Mouse (Mus musculus): Measurements from ENCODE around the gene Nipsnap3a. TPM values are rescaled to one million over a fixed set of nuclear protein-coding genes. Genes with fewer than 3 reads are reported as not detected.
A peak's percentile ranks its signal among the peaks of the same experiment; 100 is the strongest.

Nipsnap3a gene
- polyA plus RNA-seq, 1 experiment from 2014 or later = not detected

DNA sequence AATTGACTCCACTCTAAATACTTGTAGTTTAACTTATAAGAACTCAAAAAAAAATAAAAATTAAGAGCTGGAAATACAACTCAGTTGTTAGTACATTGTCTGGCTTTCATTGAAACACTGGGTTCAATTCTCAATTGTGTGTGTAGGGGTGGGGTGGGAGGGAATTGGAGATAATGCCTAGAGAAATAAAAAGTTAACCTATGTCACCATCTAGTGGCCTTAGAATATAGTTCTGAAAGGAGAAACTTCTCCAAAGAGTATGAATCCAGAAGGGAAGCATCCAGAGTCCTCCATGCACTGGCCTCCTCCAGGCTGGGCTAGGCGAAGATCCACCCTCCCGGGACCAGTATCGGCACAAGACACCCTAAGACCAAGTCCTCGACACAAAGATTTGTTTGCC is 20.1 kb downstream of the Nipsnap3a start:
- Histone ChIP-seq H3K27ac (ENCODE audit: low read length) (no peak overlapping the region), H3K36me3 (ENCODE audit: control insufficient read depth, insufficient read depth, low read length) (no peaks in the 10 kb centered on the region), H3K27me3 (ENCODE audit: control insufficient read depth, insufficient read depth, low read length) (no peaks in the 10 kb centered on the region), H3K4me2 (replicated peaks; ENCODE audit: low read depth, low read length) (no peak overlapping the region), H3K4me3 (ENCODE audit: low read depth, low read length) (no peak overlapping the region), H3K9ac (replicated peaks; ENCODE audit: low read depth, low read length) (no peak overlapping the region), H3K9me3 (ENCODE audit: control insufficient read depth, low read depth, low read length) (no peaks in the 10 kb centered on the region), H3K4me1 (ENCODE audit: control insufficient read depth, insufficient read depth, low read length) (0 out of 2 replicates have a peak, but pooled peaks cover 4% of the 10 kb centered on the region)
- WGBS = 77% methylated on average over 4 of the region's 4 CpGs
- ATAC-seq (ENCODE audit: insufficient number of reproducible peaks, insufficient read depth, low FRiP score, low read depth) = no peak

DNA sequence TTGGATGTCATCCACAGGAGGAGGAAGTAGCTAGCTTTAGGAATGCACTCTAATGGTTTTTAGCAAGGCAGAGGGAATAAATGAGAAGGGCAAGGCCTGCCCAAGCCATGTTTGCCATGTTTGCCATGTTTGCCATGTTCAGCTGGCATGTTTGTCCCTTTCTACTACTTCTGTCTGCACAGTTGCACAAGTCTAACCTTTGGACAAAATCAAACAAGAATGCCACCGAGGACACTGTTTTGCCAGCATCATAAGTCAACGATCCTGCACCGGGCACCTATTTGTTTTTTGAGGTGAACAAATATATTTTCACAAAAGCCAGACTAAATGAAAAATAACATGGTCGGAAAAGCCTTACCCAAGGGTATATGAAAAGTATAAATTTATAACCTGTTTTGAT is 20.8 kb downstream of the Nipsnap3a start:
- Histone ChIP-seq H3K9me3 (ENCODE audit: control insufficient read depth, low read depth, low read length) (no peaks in the 10 kb centered on the region), H3K27me3 (ENCODE audit: control insufficient read depth, insufficient read depth, low read length) (no peaks in the 10 kb centered on the region), H3K9ac (replicated peaks; ENCODE audit: low read depth, low read length) (no peak overlapping the region), H3K4me1 (ENCODE audit: control insufficient read depth, insufficient read depth, low read length) (0 out of 2 replicates have a peak, but pooled peaks cover 4% of the 10 kb centered on the region), H3K27ac (ENCODE audit: low read length) (no peak overlapping the region), H3K36me3 (ENCODE audit: control insufficient read depth, insufficient read depth, low read length) (no peaks in the 10 kb centered on the region), H3K4me2 (replicated peaks; ENCODE audit: low read depth, low read length) (no peak overlapping the region), H3K4me3 (ENCODE audit: low read depth, low read length) (no peak overlapping the region)
- 71% methylated on average over 4 of the region's 4 CpGs for WGBS
- no peak for ATAC-seq (ENCODE audit: insufficient number of reproducible peaks, insufficient read depth, low FRiP score, low read depth)

DNA sequence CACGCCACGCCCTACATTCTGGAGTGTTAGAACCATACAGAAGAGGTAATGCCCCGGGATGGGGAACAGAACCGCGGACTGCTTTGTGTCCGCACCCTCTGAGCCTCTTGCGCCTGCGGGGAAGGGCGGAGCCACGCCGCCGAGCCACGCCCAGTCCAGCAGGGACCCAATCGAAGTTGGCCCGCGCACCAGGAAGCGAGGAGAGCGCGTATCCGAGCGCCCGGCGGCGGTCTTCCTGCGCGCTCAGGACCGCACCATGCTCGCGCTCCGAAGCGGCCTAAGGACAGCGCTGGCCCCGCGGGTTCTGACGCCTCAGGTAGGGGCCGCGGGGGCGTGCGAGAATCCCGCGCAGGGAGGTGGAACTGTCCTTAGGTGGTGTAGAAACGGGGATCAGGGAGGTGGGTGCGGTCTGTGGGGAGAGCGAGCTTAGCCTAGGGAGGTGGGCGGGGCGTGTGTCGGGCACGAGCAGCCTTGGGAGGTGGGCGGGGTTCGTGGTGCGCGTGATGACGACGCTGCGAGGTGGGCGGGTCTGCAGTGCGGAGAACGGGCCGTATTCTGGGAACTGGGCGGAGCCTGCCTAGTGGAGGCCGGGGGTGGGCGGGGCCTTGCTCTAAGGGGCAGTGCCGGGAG is 22.8 kb downstream of the Nipsnap3a start, which contains the start of gene Nipsnap3b:
TSS of gene Nipsnap3b (plus strand) at position 149 of the 630 bp plus-strand sequence.
- Histone ChIP-seq H3K9me3 (ENCODE audit: control insufficient read depth, low read depth, low read length) (no peaks in the 10 kb centered on the region; the same call in 1 of the 2 replicates), H3K4me2 (replicated peaks; ENCODE audit: low read depth, low read length) (peak within 1 kb of the TSS; percentile 57), H3K36me3 (ENCODE audit: control insufficient read depth, insufficient read depth, low read length) (peaks cover 9% of the 10 kb centered on the region), H3K27me3 (ENCODE audit: control insufficient read depth, insufficient read depth, low read length) (no peaks in the 10 kb centered on the region), H3K4me3 (ENCODE audit: low read depth, low read length) (peak within 1 kb of the TSS; percentile 62), H3K4me1 (ENCODE audit: control insufficient read depth, insufficient read depth, low read length) (0 out of 2 replicates have a peak, but pooled peaks cover 4% of the 10 kb centered on the region), H3K9ac (replicated peaks; ENCODE audit: low read depth, low read length) (peak within 1 kb of the TSS; percentile 43), H3K27ac (ENCODE audit: low read length) (peak within 1 kb of the TSS; percentile 13; the same call in 1 of the 2 replicates)
- WGBS = under 1% methylated on average over 63 of the region's 63 CpGs
- ATAC-seq (ENCODE audit: insufficient number of reproducible peaks, insufficient read depth, low FRiP score, low read depth) = peak; percentile 97

- WGBS = 86% methylated on average over 7 of the region's 7 CpGs
- Histone ChIP-seq H3K4me3 (ENCODE audit: low read depth, low read length) (no peak overlapping the region), H3K4me2 (replicated peaks; ENCODE audit: low read depth, low read length) (no peak overlapping the region), H3K9ac (replicated peaks; ENCODE audit: low read depth, low read length) (no peak overlapping the region), H3K4me1 (ENCODE audit: control insufficient read depth, insufficient read depth, low read length) (0 out of 2 replicates have a peak, but pooled peaks cover 4% of the 10 kb centered on the region), H3K36me3 (ENCODE audit: control insufficient read depth, insufficient read depth, low read length) (peaks cover 16% of the 10 kb centered on the region), H3K27ac (ENCODE audit: low read length) (no peak overlapping the region), H3K9me3 (ENCODE audit: control insufficient read depth, low read depth, low read length) (no peaks in the 10 kb centered on the region; the same call in 1 of the 2 replicates), H3K27me3 (ENCODE audit: control insufficient read depth, insufficient read depth, low read length) (no peaks in the 10 kb centered on the region)
- no peak for ATAC-seq (ENCODE audit: insufficient number of reproducible peaks, insufficient read depth, low FRiP score, low read depth)
Measured at GRCm38 (mm10) chr4:53014421-53014820, 25.3 kb downstream of the Nipsnap3a start.

GRCm38 (mm10) chr4:53015024-53015423 is 26.0 kb downstream of the Nipsnap3a start:
- Histone ChIP-seq H3K36me3 (ENCODE audit: control insufficient read depth, insufficient read depth, low read length) (peaks cover 20% of the 10 kb centered on the region), H3K27ac (ENCODE audit: low read length) (no peak overlapping the region), H3K4me2 (replicated peaks; ENCODE audit: low read depth, low read length) (no peak overlapping the region), H3K9ac (replicated peaks; ENCODE audit: low read depth, low read length) (no peak overlapping the region), H3K4me1 (ENCODE audit: control insufficient read depth, insufficient read depth, low read length) (0 out of 2 replicates have a peak, but pooled peaks cover 4% of the 10 kb centered on the region), H3K9me3 (ENCODE audit: control insufficient read depth, low read depth, low read length) (no peaks in the 10 kb centered on the region; the same call in 1 of the 2 replicates), H3K27me3 (ENCODE audit: control insufficient read depth, insufficient read depth, low read length) (no peaks in the 10 kb centered on the region), H3K4me3 (ENCODE audit: low read depth, low read length) (no peak overlapping the region)
- 96% methylated on average over 3 of the region's 3 CpGs for WGBS
- ATAC-seq (ENCODE audit: insufficient number of reproducible peaks, insufficient read depth, low FRiP score, low read depth) = no peak

- Histone ChIP-seq H3K4me1 (ENCODE audit: control insufficient read depth, insufficient read depth, low read length) (no peaks in the 10 kb centered on the region), H3K27me3 (ENCODE audit: control insufficient read depth, insufficient read depth, low read length) (no peaks in the 10 kb centered on the region), H3K36me3 (ENCODE audit: control insufficient read depth, insufficient read depth, low read length) (peaks cover 43% of the 10 kb centered on the region), H3K27ac (ENCODE audit: low read length) (no peak overlapping the region), H3K4me2 (replicated peaks; ENCODE audit: low read depth, low read length) (no peak overlapping the region), H3K9me3 (ENCODE audit: control insufficient read depth, low read depth, low read length) (no peaks in the 10 kb centered on the region; the same call in 1 of the 2 replicates), H3K9ac (replicated peaks; ENCODE audit: low read depth, low read length) (no peak overlapping the region), H3K4me3 (ENCODE audit: low read depth, low read length) (no peak overlapping the region)
- WGBS = 100% methylated on average over 1 of the region's 1 CpGs
- ATAC-seq (ENCODE audit: insufficient number of reproducible peaks, insufficient read depth, low FRiP score, low read depth) = no peak
Measured at GRCm38 (mm10) chr4:53018392-53018791, 29.3 kb downstream of the Nipsnap3a start.

DNA sequence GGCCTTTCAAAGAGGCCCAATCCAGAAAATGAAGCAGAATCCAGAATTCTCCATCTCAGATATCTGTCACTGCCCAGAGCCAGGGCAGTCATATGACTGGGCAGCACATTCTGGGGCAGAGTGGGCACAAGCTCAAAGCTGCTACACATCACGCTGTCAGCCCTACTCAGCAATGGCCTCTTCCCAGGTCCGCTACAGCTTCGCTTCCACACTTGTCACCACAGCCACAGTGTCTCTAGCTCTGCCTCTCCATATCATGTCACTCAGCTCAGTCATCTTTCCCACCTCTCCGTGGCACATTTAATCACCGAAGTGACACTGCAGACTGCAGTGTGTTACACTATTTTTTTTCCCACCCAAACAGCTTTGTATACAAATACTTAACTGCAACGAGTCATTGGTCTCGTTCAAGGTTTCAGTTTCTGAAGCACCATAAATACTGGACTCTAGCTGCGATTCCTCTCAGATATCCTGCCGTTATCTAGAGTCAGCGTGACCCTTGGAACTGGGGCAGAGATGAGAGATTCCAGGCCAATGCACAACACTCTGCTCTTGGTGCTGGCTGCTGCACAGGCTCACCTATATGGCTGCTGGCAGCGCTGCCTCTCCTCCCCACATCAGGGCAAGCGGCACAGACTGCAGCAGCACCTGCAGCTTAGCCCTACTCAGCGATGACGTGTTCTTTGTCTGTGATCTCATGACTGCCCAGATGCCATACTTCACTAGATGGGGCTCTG is 34.3 kb downstream of the Nipsnap3a start:
- Histone ChIP-seq H3K4me3 (ENCODE audit: low read depth, low read length) (no peak overlapping the region), H3K4me1 (ENCODE audit: control insufficient read depth, insufficient read depth, low read length) (no peaks in the 10 kb centered on the region), H3K36me3 (ENCODE audit: control insufficient read depth, insufficient read depth, low read length) (peaks cover 27% of the 10 kb centered on the region), H3K9ac (replicated peaks; ENCODE audit: low read depth, low read length) (no peak overlapping the region), H3K27ac (ENCODE audit: low read length) (no peak overlapping the region), H3K27me3 (ENCODE audit: control insufficient read depth, insufficient read depth, low read length) (no peaks in the 10 kb centered on the region), H3K9me3 (ENCODE audit: control insufficient read depth, low read depth, low read length) (no peaks in the 10 kb centered on the region), H3K4me2 (replicated peaks; ENCODE audit: low read depth, low read length) (no peak overlapping the region)
- ATAC-seq (ENCODE audit: insufficient number of reproducible peaks, insufficient read depth, low FRiP score, low read depth) = no peak
- WGBS = 92% methylated on average over 14 of the region's 14 CpGs

GRCm38 (mm10) chr4:53024397-53024796 is 35.3 kb downstream of the Nipsnap3a start:
- Histone ChIP-seq H3K27me3 (ENCODE audit: control insufficient read depth, insufficient read depth, low read length) (no peaks in the 10 kb centered on the region), H3K4me3 (ENCODE audit: low read depth, low read length) (no peak overlapping the region), H3K4me2 (replicated peaks; ENCODE audit: low read depth, low read length) (no peak overlapping the region), H3K9ac (replicated peaks; ENCODE audit: low read depth, low read length) (no peak overlapping the region), H3K27ac (ENCODE audit: low read length) (no peak overlapping the region), H3K9me3 (ENCODE audit: control insufficient read depth, low read depth, low read length) (no peaks in the 10 kb centered on the region), H3K4me1 (ENCODE audit: control insufficient read depth, insufficient read depth, low read length) (no peaks in the 10 kb centered on the region), H3K36me3 (ENCODE audit: control insufficient read depth, insufficient read depth, low read length) (peaks cover 27% of the 10 kb centered on the region)
- 88% methylated on average over 4 of the region's 4 CpGs for WGBS
- ATAC-seq (ENCODE audit: insufficient number of reproducible peaks, insufficient read depth, low FRiP score, low read depth) = no peak

All from stomach, embryonic 14.5 days (tissue).